Mouse (Mus musculus): ENCODE data around the gene Slc15a3. TPM values are rescaled to one million over a fixed set of nuclear protein-coding genes. Genes with fewer than 3 reads are reported as not detected.

The Slc15a3 gene
- total RNA-seq, 2 experiments from 2014 or later = 3.8 TPM; not detected in 1

DNA sequence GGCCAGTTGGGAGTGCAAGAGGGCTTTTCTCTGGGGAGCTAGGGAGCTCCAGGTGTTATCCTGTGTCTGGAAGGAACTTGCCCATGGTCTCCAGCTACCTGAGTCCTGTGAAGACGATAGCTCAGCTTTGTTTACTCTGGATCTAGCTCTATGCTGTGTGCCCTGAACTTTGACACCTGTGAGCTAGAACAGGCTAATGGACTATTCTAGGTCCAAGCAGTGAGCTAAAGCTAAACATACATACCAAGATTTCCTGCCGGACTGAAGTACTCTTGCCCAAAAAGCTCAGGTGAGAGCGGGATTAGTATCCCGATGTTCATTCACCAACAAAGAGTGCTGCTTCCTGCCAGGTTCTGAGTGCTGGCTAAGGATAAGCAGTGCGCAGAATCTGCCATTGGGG is 65.0 kb downstream of the Slc15a3 start:
- ATAC-seq (replicated peaks; ENCODE audit: low FRiP score, poor library complexity, severe bottlenecking) = no peak

DNA sequence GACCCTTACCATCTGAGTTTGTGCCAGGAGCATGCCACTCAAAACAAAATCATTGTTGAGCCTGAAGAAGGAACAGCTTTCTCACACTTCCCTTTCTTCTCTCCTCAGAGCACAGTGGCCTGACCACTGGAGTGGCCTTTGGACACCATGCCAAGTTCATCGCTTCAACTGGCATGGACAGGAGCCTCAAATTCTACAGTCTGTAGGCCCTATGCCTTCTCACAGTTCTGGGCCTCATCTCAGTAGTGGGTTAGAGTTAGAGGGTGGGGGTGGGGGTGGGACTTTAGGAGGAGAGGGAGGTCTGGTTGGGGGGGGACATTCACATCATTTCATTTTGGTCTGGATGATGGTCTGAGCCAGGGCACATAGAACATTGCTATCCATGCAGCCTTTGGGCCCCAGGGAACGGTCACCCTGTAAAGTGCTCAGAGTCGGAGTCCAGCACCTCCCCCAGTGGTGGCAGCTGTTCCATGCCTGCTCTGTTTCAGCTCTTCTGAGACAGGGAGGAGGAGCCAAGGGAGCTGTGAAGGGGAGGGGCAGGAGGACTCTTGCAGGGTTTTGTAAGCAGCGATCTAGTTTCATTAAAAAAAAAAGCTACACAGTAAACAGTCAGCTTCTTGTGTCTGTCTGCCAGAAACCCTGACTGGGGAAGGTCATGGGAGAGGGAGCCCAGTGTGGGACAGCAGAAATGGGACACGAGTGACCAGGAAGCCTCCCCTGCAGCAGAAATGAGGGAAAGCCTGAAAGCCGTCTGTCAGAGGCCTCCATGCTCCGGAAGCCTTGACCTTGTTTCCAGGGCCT is 65.6 kb downstream of the Slc15a3 start:
- no peak for ATAC-seq (replicated peaks; ENCODE audit: low FRiP score, poor library complexity, severe bottlenecking)

GRCm38 (mm10) chr19:10905728-10906000 is 66.1 kb downstream of the Slc15a3 start:
- no peak for ATAC-seq (replicated peaks; ENCODE audit: low FRiP score, poor library complexity, severe bottlenecking)

- no peak for ATAC-seq (replicated peaks; ENCODE audit: low FRiP score, poor library complexity, severe bottlenecking)
These were observed 68.4 kb downstream of the Slc15a3 start for GRCm38 (mm10) chr19:10907891-10908290.

Other genes with a start within 250 kb of the Slc15a3 start
- 58.0 and 75.0 TPM in 2 replicates for gene Ddb1, start 234.4 kb upstream of the Slc15a3 start, total RNA-seq (2015; ENCODE audit: low replicate concordance)
- 168 and 208 TPM in 2 replicates for gene Ddb1, start 234.4 kb upstream of the Slc15a3 start, total RNA-seq (2017; ENCODE audit: low replicate concordance)
- 4.6 and 6.1 TPM in 2 replicates for gene Tkfc, start 234.1 kb upstream of the Slc15a3 start, total RNA-seq (2015; ENCODE audit: low replicate concordance)
- 1.2 TPM in 1 of 2 replicates, not detected in the other for gene Tkfc, start 234.1 kb upstream of the Slc15a3 start, total RNA-seq (2017; ENCODE audit: low replicate concordance)
- gene Vwce, start 205.5 kb upstream of the Slc15a3 start, total RNA-seq (2015; ENCODE audit: low replicate concordance) = not detected in 2 replicates
- 1.2 TPM in 1 of 2 replicates, not detected in the other for gene Vwce, start 205.5 kb upstream of the Slc15a3 start, total RNA-seq (2017; ENCODE audit: low replicate concordance)
- gene Pga5, start 161.7 kb upstream of the Slc15a3 start, total RNA-seq (2015; ENCODE audit: low replicate concordance) = not detected in 2 replicates
- not detected in 2 replicates for gene Pga5, start 161.7 kb upstream of the Slc15a3 start, total RNA-seq (2017; ENCODE audit: low replicate concordance)
- 10.8 and 26.0 TPM in 2 replicates for gene Vps37c, start 151.0 kb upstream of the Slc15a3 start, total RNA-seq (2015; ENCODE audit: low replicate concordance)
- gene Vps37c, start 151.0 kb upstream of the Slc15a3 start, total RNA-seq (2017; ENCODE audit: low replicate concordance) = 3.3 and 6.0 TPM in 2 replicates
- 2.5 and 2.9 TPM in 2 replicates for gene Cd5, start 100.7 kb upstream of the Slc15a3 start, total RNA-seq (2015; ENCODE audit: low replicate concordance)
- 0.26 TPM in 1 of 2 replicates, not detected in the other for gene Cd5, start 100.7 kb upstream of the Slc15a3 start, total RNA-seq (2017; ENCODE audit: low replicate concordance)
- gene Cd6, start 9.7 kb upstream of the Slc15a3 start, total RNA-seq (2015; ENCODE audit: low replicate concordance) = 1.8 and 2.9 TPM in 2 replicates
- 1.3 and 2.3 TPM in 2 replicates for gene Cd6, start 9.7 kb upstream of the Slc15a3 start, total RNA-seq (2017; ENCODE audit: low replicate concordance)
- gene Tmem132a, start 30.2 kb downstream of the Slc15a3 start, total RNA-seq (2015; ENCODE audit: low replicate concordance) = not detected in 2 replicates
- not detected in 2 replicates for gene Tmem132a, start 30.2 kb downstream of the Slc15a3 start, total RNA-seq (2017; ENCODE audit: low replicate concordance)
- gene Tmem109, start 42.3 kb downstream of the Slc15a3 start, total RNA-seq (2015; ENCODE audit: low replicate concordance) = 4.7 and 9.6 TPM in 2 replicates
- 4.4 and 14.0 TPM in 2 replicates for gene Tmem109, start 42.3 kb downstream of the Slc15a3 start, total RNA-seq (2017; ENCODE audit: low replicate concordance)
- gene Prpf19, start 55.5 kb downstream of the Slc15a3 start, total RNA-seq (2015; ENCODE audit: low replicate concordance) = 18.4 and 19.5 TPM in 2 replicates
- 17.7 and 21.6 TPM in 2 replicates for gene Prpf19, start 55.5 kb downstream of the Slc15a3 start, total RNA-seq (2017; ENCODE audit: low replicate concordance)
- not detected in 2 replicates for gene Zp1, start 80.9 kb downstream of the Slc15a3 start, total RNA-seq (2015; ENCODE audit: low replicate concordance)
- not detected in 2 replicates for gene Zp1, start 80.9 kb downstream of the Slc15a3 start, total RNA-seq (2017; ENCODE audit: low replicate concordance)
- gene Ptgdr2, start 97.4 kb downstream of the Slc15a3 start, total RNA-seq (2015; ENCODE audit: low replicate concordance) = not detected in 2 replicates
- not detected in 2 replicates for gene Ptgdr2, start 97.4 kb downstream of the Slc15a3 start, total RNA-seq (2017; ENCODE audit: low replicate concordance)
- 2.5 and 6.3 TPM in 2 replicates for gene Ccdc86, start 109.5 kb downstream of the Slc15a3 start, total RNA-seq (2015; ENCODE audit: low replicate concordance)
- 1.9 and 3.9 TPM in 2 replicates for gene Ccdc86, start 109.5 kb downstream of the Slc15a3 start, total RNA-seq (2017; ENCODE audit: low replicate concordance)
- gene Ms4a10, start 134.9 kb downstream of the Slc15a3 start, total RNA-seq (2015; ENCODE audit: low replicate concordance) = not detected in 2 replicates
- gene Ms4a10, start 134.9 kb downstream of the Slc15a3 start, total RNA-seq (2017; ENCODE audit: low replicate concordance) = not detected in 2 replicates
- gene Ms4a15, start 153.5 kb downstream of the Slc15a3 start, total RNA-seq (2015; ENCODE audit: low replicate concordance) = not detected in 2 replicates
- gene Ms4a15, start 153.5 kb downstream of the Slc15a3 start, total RNA-seq (2017; ENCODE audit: low replicate concordance) = not detected in 2 replicates
- not detected in 2 replicates for gene Ms4a18, start 178.3 kb downstream of the Slc15a3 start, total RNA-seq (2015; ENCODE audit: low replicate concordance)
- gene Ms4a18, start 178.3 kb downstream of the Slc15a3 start, total RNA-seq (2017; ENCODE audit: low replicate concordance) = not detected in 2 replicates
- 1.4 and 3.4 TPM in 2 replicates for gene Ms4a8a, start 241.4 kb downstream of the Slc15a3 start, total RNA-seq (2015; ENCODE audit: low replicate concordance)
- not detected in 2 replicates for gene Ms4a8a, start 241.4 kb downstream of the Slc15a3 start, total RNA-seq (2017; ENCODE audit: low replicate concordance)